Mouse (Mus musculus) cortical plate, adult 2 months (tissue): ENCODE data around the gene Ift46. TPM values are rescaled to one million over a fixed set of nuclear protein-coding genes. Genes with fewer than 3 reads are reported as not detected.
"Not testable (repeated sequence)": the region's sequence is repeated elsewhere in the genome, so short reads cannot be mapped to it uniquely, and the experiment has no call there.

Source experiments
- H3K27ac ChIP-seq: fragments of 200-500 bp; 2 replicates; pipeline ENCODE4 v1.5.1; 2012; ENCODE audit warnings: low read length, control low read depth, inconsistent platforms; ENCODE audit not compliant: insufficient read depth
- H3K4me1 ChIP-seq: fragments of 200-500 bp; 2 replicates; pipeline ENCODE4 v1.6.1; 2011; ENCODE audit warnings: low read length; ENCODE audit not compliant: control insufficient read depth, insufficient read depth
- H3K4me3 ChIP-seq: fragments of 200-500 bp; 2 replicates; pipeline ENCODE4 v1.5.1; 2011; ENCODE audit warnings: mild to moderate bottlenecking, low read length, control low read depth; ENCODE audit not compliant: insufficient read depth
- CTCF ChIP-seq: fragments of 200-500 bp; IDR thresholded peaks from 2 replicates; pipeline ENCODE4 v1.5.1; 2011; ENCODE audit warnings: mild to moderate bottlenecking, control low read depth, low read length; ENCODE audit not compliant: insufficient read depth; ENCODE audit errors: extremely low read depth
- POLR2A ChIP-seq: fragments of 200-500 bp; IDR thresholded peaks from 2 replicates; pipeline ENCODE4 v1.6.1; 2011; ENCODE audit warnings: mild to moderate bottlenecking, low read length, control low read depth; ENCODE audit not compliant: insufficient read depth; ENCODE audit errors: extremely low read depth
- polyA plus RNA-seq: library from polyadenylated mRNA; depleted of rRNA; stranded (reverse); fragments of >200 nt; gene quantifications from 2 replicates; pipeline ENCODE4 v1.2.3, GENCODE M21; 2012

Ift46 gene
- polyA plus RNA-seq, 1 experiment: 91.1 TPM

GRCm38 (mm10) chr9:44735886-44736285 lies 31.8 kb upstream of the Ift46 start:
- Histone ChIP-seq H3K4me3 (no peak overlapping the region), H3K27ac (0 out of 2 replicates have a peak overlapping the region, but pooled peaks have one; percentile 75), H3K4me1 (no peaks in the 10 kb centered on the region)
- TF ChIP-seq POLR2A (no peak), CTCF (no peak)

- Histone ChIP-seq H3K27ac (0 out of 2 replicates have a peak overlapping the region, but pooled peaks have one; percentile 75), H3K4me1 (no peaks in the 10 kb centered on the region), H3K4me3 (no peak overlapping the region)
- TF ChIP-seq POLR2A: no peak
- TF ChIP-seq CTCF: no peak
Observed at GRCm38 (mm10) chr9:44736301-44736700, 31.4 kb upstream of the Ift46 start.

- Histone ChIP-seq H3K27ac (peak overlapping the region; percentile 18; the same call in 1 of the 2 replicates), H3K4me1 (no peaks in the 10 kb centered on the region), H3K4me3 (no peak overlapping the region)
- TF ChIP-seq CTCF: no peak
- TF ChIP-seq POLR2A: no peak
Observed at GRCm38 (mm10) chr9:44737240-44737949, 30.3 kb upstream of the Ift46 start.

- no peak for TF ChIP-seq POLR2A
- no peak for TF ChIP-seq CTCF
- Histone ChIP-seq H3K4me3 (no peak overlapping the region), H3K27ac (no peak overlapping the region), H3K4me1 (no peaks in the 10 kb centered on the region)
Observed at GRCm38 (mm10) chr9:44740663-44741192, 27.0 kb upstream of the Ift46 start.

- Histone ChIP-seq H3K4me3 (no peak overlapping the region), H3K4me1 (0 out of 2 replicates have a peak, but pooled peaks cover 1% of the 10 kb centered on the region), H3K27ac (no peak overlapping the region)
- TF ChIP-seq CTCF (no peak), POLR2A (no peak)
Observed at GRCm38 (mm10) chr9:44745371-44745770, 22.3 kb upstream of the Ift46 start.

- no peak overlapping the region for H3K4me3 ChIP-seq
- no peak for TF ChIP-seq CTCF
- TF ChIP-seq POLR2A: no peak
Observed at GRCm38 (mm10) chr9:44746666-44747065, 21.0 kb upstream of the Ift46 start.

GRCm38 (mm10) chr9:44747341-44747740 lies 20.4 kb upstream of the Ift46 start:
- Histone ChIP-seq H3K4me1 (0 out of 2 replicates have a peak, but pooled peaks cover 1% of the 10 kb centered on the region), H3K4me3 (no peak overlapping the region), H3K27ac (no peak overlapping the region)
- TF ChIP-seq CTCF (no peak), POLR2A (no peak)

More at GRCm38 (mm10) chr9:44746666-44747065, 21.0 kb upstream of the Ift46 start:
- H3K4me1 ChIP-seq: 0 out of 2 replicates have a peak, but pooled peaks cover 1% of the 10 kb centered on the region
- H3K27ac ChIP-seq: no peak overlapping the region

- peak; percentile 2; the same call in 1 of the 2 replicates for TF ChIP-seq CTCF
- TF ChIP-seq POLR2A: no peak
- no peak overlapping the region for H3K4me3 ChIP-seq
- H3K4me1 ChIP-seq: 0 out of 2 replicates have a peak, but pooled peaks cover 1% of the 10 kb centered on the region
- no peak overlapping the region for H3K27ac ChIP-seq
Observed at GRCm38 (mm10) chr9:44748473-44748872, 19.2 kb upstream of the Ift46 start.

GRCm38 (mm10) chr9:44760873-44761272 lies 6.8 kb upstream of the Ift46 start:
- Histone ChIP-seq H3K4me1 (peaks cover 1% of the 10 kb centered on the region; the same call in 1 of the 2 replicates), H3K4me3 (no peak overlapping the region), H3K27ac (no peak overlapping the region)
- TF ChIP-seq POLR2A: no peak
- no peak for TF ChIP-seq CTCF

- H3K4me1 ChIP-seq, H3K27ac ChIP-seq: not testable (repeated sequence)
- peak overlapping the region; percentile 87; the same call in 1 of the 2 replicates for H3K4me3 ChIP-seq
Observed at GRCm38 (mm10) chr9:44768029-44768394, 304 bp downstream of the Ift46 start.
